Mouse (Mus musculus): ENCODE measurements around the gene Mob1a. TPM values are rescaled to one million over a fixed set of nuclear protein-coding genes. Genes with fewer than 3 reads are reported as not detected.

The Mob1a gene
- total and polyA plus RNA-seq, 3 experiments = 57.0 to 120 (median 74.7) TPM

GRCm38 (mm10) chr6:83316022-83316421 is 9.8 kb upstream of the Mob1a start:
- peak overlapping the region; percentile 91 for H3K27ac ChIP-seq (ENCODE audit: control insufficient read depth, low read depth, low read length)
- H3K9me3 ChIP-seq (replicated peaks; ENCODE audit: insufficient read depth, low read length) = no peaks in the 10 kb centered on the region
- TF ChIP-seq GABPA (IDR thresholded peaks at IDR 0.05; ENCODE audit: low read depth, low read length) = no peak
- peak in 1 of 2 experiments; percentile 31; a peak in 1 of 4 replicates for TF ChIP-seq POLR2A (IDR thresholded peaks at IDR 0.05; ENCODE audit: control insufficient read depth in 1 of 2, insufficient read depth in 1 of 2, low read depth in 1 of 2, low read length in 2 of 2, poor library complexity in 1 of 2)
- peak; percentile 98 for TF ChIP-seq SIN3A (IDR thresholded peaks at IDR 0.05; ENCODE audit: low read length)
- TF ChIP-seq BHLHE40 (IDR thresholded peaks at IDR 0.05; ENCODE audit: borderline replicate concordance, low read depth, low read length) = peak; percentile 18; the same call in 1 of the 2 replicates
- no peak; the same call in 1 of the 2 replicates for TF ChIP-seq ZKSCAN1 (IDR thresholded peaks at IDR 0.05; ENCODE audit: low read depth, low read length)
- peak; percentile 74 for TF ChIP-seq ETS1 (IDR thresholded peaks at IDR 0.05; ENCODE audit: low read depth, low read length)
- no peak for TF ChIP-seq E2F4 (IDR thresholded peaks at IDR 0.05; ENCODE audit: borderline replicate concordance, low read depth, low read length)
- TF ChIP-seq RCOR1 (IDR thresholded peaks at IDR 0.05; ENCODE audit: low read depth, low read length) = peak; percentile 50; the same call in 1 of the 2 replicates
- TF ChIP-seq MAX (IDR thresholded peaks at IDR 0.05; ENCODE audit: low read length) = peak; percentile 71
- peak; percentile 84 for TF ChIP-seq GATA1 (IDR thresholded peaks at IDR 0.05; ENCODE audit: low read depth, low read length)
- TF ChIP-seq KAT2A (conservative IDR thresholded peaks at IDR 0.05; ENCODE audit: low read depth, low read length) = 0 out of 2 replicates have a peak, but pooled peaks have one; percentile 31
- TF ChIP-seq EP300 (IDR thresholded peaks at IDR 0.05; ENCODE audit: low read depth in 1 of 2, low read length in 2 of 2) = peak in 1 of 2 experiments; percentile 66; a peak in 3 of 4 replicates
- peak; percentile 74; the same call in 1 of the 2 replicates for TF ChIP-seq MYC (IDR thresholded peaks at IDR 0.05; ENCODE audit: low read depth, low read length)
- no peak for TF ChIP-seq USF1 (IDR thresholded peaks at IDR 0.05; ENCODE audit: low read depth, low read length)
- peak; percentile 72; the same call in 1 of the 2 replicates for TF ChIP-seq MAZ (IDR thresholded peaks at IDR 0.05; ENCODE audit: low read depth, low read length)
- no peak for TF ChIP-seq JUND (IDR thresholded peaks at IDR 0.05; ENCODE audit: low read depth, low read length)
- no peak for TF ChIP-seq ZC3H11A (IDR thresholded peaks at IDR 0.05; ENCODE audit: low read depth, low read length)
- peak; percentile 90 for TF ChIP-seq MXI1 (IDR thresholded peaks at IDR 0.05; ENCODE audit: low read depth, low read length)
- TF ChIP-seq TCF12 (IDR thresholded peaks at IDR 0.05; ENCODE audit: low read depth, low read length) = peak; percentile 60
- TF ChIP-seq ZNF384 (IDR thresholded peaks at IDR 0.05; ENCODE audit: low read depth, low read length) = 0 out of 2 replicates have a peak, but pooled peaks have one; percentile 27
- H3K36me3 ChIP-seq (ENCODE audit: control insufficient read depth in 1 of 2, insufficient read depth in 2 of 2, low read length in 2 of 2) = peaks cover 15 to 16% of the 10 kb centered on the region in 2 experiments
- peaks cover 4 to 12% of the 10 kb centered on the region in 2 experiments; a peak in 3 of 4 replicates for H3K4me1 ChIP-seq (ENCODE audit: control insufficient read depth in 1 of 2, insufficient read depth in 2 of 2, low read length in 2 of 2)
- H3K79me2 ChIP-seq (ENCODE audit: control insufficient read depth, insufficient read depth, low read length, poor library complexity) = peaks cover 37% of the 10 kb centered on the region
- peak; percentile 91 for DNase-seq (ENCODE audit: low read depth, low spot score)
- peak overlapping the region; percentile 81 to 93 for H3K4me3 ChIP-seq (ENCODE audit: control insufficient read depth in 1 of 2, insufficient read depth in 1 of 2, low read depth in 2 of 2, low read length in 2 of 2)
- H3K27me3 ChIP-seq (ENCODE audit: control insufficient read depth in 1 of 2, insufficient read depth in 2 of 2, low read length in 2 of 2) = no peaks in the 10 kb centered on the region
- peak overlapping the region; percentile 92 for H3K9ac ChIP-seq (ENCODE audit: control insufficient read depth, low read depth, low read length, poor library complexity, severe bottlenecking)

All from MEL (cell line).